Mouse (Mus musculus) kidney, embryonic 16.5 days (tissue): ENCODE measurements around the gene Sirpa. TPM values are rescaled to one million over a fixed set of nuclear protein-coding genes. Genes with fewer than 3 reads are reported as not detected.

Source experiments
- ATAC-seq: fragments of 200-750 bp; cut with Nextera tagmentation; 2 replicates; pipeline ENCODE4 v1.8.0; 2017; ENCODE audit warnings: moderate TSS enrichment; ENCODE audit not compliant: low FRiP score, low TSS enrichment
- H3K27ac ChIP-seq: fragments of 300-500 bp; sonication (generic); 2 replicates; pipeline ENCODE4 v1.5.1; 2014; ENCODE audit warnings: low read length
- H3K27me3 ChIP-seq: fragments of 300-500 bp; sonication (generic); 2 replicates; pipeline ENCODE4 v1.6.1; 2014; ENCODE audit warnings: low read length, control low read depth, mixed read lengths; ENCODE audit not compliant: insufficient read depth
- H3K36me3 ChIP-seq: fragments of 300-500 bp; sonication (generic); 2 replicates; pipeline ENCODE4 v1.6.1; 2014; ENCODE audit warnings: low read length, control low read depth, mixed read lengths; ENCODE audit not compliant: insufficient read depth
- H3K4me1 ChIP-seq: fragments of 300-500 bp; sonication (generic); 2 replicates; pipeline ENCODE4 v1.6.1; 2014; ENCODE audit warnings: low read length, control low read depth, mixed read lengths; ENCODE audit not compliant: insufficient read depth
- H3K4me2 ChIP-seq: fragments of 300-500 bp; sonication (generic); replicated peaks from 2 replicates; pipeline ENCODE4 v1.6.1; 2014; ENCODE audit warnings: low read depth, low read length
- H3K4me3 ChIP-seq: fragments of 300-500 bp; sonication (generic); 2 replicates; pipeline ENCODE4 v1.5.1; 2014; ENCODE audit warnings: mild to moderate bottlenecking, low read length
- H3K9ac ChIP-seq: fragments of 300-500 bp; sonication (generic); replicated peaks from 2 replicates; pipeline ENCODE4 v1.6.1; 2014; ENCODE audit warnings: low read length
- H3K9me3 ChIP-seq: fragments of 300-500 bp; sonication (generic); 2 replicates; pipeline ENCODE4 v1.6.1; 2016; ENCODE audit warnings: low read length, control low read depth
- WGBS: fragments of 180-500 bp; shearing (Covaris S2); extraction: QIAGEN DNeasy Blood & Tissue Kit; methylation state at CpG from one replicate; pipeline ENCODE4 v1.1.7; 2014; 5-methylcytosine and 5-hydroxymethylcytosine counted together
- polyA plus RNA-seq: library from polyadenylated mRNA; unstranded; fragments of >200 nt; fragmentation: Nextera tagmentation; extraction: Ambion mirVana; gene quantifications from 2 replicates; pipeline ENCODE4 v1.2.1, GENCODE M21; 2015

Sirpa gene
- polyA plus RNA-seq, 1 experiment from 2014 or later: 29.8 TPM

DNA sequence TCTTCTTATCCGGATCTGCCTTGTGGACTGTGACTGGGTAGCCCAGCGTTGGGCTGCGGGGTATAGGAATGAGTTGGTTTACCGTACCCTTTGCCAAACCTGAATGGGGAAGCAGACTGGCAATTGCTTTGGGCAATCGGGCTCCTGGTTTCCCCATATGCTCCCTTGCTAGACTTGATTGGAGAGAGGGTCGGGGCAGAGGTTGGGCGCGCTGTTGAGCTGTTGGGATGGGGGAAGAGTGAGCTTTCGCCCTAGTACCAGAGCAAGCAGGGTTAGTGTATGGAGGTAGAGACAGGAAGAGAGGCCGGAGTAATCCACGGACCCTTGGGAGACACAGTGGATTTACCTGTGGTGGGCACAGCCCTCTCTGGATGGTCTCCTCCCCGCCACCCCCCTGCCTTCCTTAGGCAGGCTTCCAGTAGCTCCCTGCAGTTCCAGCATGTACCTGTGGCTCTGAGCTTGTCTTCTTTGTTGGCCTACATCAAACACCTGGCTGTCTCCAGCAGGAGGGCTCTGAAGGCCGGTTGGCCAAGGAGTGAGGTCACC lies 1.3 kb downstream of the Sirpa start:
- peak overlapping the region; percentile 92 for H3K27ac ChIP-seq

DNA sequence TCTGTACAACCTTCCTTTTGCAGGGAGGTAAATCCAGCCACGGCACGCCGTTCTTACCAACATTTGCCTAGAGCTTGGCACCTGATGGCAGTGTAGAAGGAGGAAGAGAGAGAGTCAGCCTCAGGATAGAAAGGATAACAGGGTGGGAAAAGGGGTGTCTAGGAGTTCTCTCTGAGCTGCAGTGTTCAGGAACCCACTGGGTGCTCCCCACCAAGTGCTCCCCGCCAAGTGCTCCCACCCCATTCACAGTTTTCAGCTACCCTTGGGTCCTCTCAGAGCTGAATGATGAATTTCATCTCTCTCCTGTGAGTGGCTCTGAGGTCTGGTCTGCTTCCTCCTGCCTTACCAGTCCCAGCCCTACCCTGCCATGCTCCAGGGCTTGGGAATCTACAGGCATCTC lies 1.9 kb downstream of the Sirpa start:
- ATAC-seq: no peak
- Histone ChIP-seq H3K4me3 (peak overlapping the region; percentile 77), H3K9me3 (no peaks in the 10 kb centered on the region), H3K9ac (peak overlapping the region; percentile 90), H3K4me2 (peak overlapping the region; percentile 93), H3K36me3 (no peaks in the 10 kb centered on the region), H3K27ac (no peak overlapping the region), H3K27me3 (no peaks in the 10 kb centered on the region), H3K4me1 (peaks cover 41% of the 10 kb centered on the region)
- 62% methylated on average over 4 of the region's 4 CpGs for WGBS

More for the DNA sequence above, 1.3 kb downstream of the Sirpa start:
- 9% methylated on average over 13 of the region's 13 CpGs for WGBS
- Histone ChIP-seq H3K27me3 (no peaks in the 10 kb centered on the region), H3K9ac (peak overlapping the region; percentile 90), H3K9me3 (no peaks in the 10 kb centered on the region), H3K4me3 (peak overlapping the region; percentile 77), H3K4me2 (peak overlapping the region; percentile 93), H3K36me3 (no peaks in the 10 kb centered on the region), H3K4me1 (peaks cover 41% of the 10 kb centered on the region)
- ATAC-seq: peak; percentile 9; the same call in 1 of the 2 replicates

DNA sequence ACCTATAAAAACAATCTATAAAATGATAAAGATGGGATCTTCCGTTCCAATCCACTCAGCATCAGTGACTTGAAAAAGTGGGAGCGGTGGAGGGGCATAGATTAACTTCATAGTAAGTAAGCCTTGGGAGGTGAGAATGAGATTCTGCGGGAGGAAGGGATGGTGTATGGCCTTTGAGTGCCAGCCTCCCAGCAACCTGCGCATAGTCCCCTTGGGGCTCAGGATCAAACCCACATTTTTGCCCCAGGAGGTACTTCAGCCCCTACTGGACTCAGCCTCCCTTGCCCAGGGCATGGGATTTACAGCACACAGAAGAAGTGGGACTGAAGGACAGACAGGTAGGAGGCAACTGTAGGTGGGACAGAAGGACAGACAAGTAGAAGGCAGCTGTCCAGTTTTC lies 2.6 kb downstream of the Sirpa start:
- no peaks in the 10 kb centered on the region for H3K36me3 ChIP-seq
- H3K27me3 ChIP-seq: no peaks in the 10 kb centered on the region
- no peak for ATAC-seq
- WGBS: 73% methylated on average over 4 of the region's 4 CpGs
- H3K4me1 ChIP-seq: peaks cover 40% of the 10 kb centered on the region
- H3K27ac ChIP-seq: no peak overlapping the region
- no peaks in the 10 kb centered on the region for H3K9me3 ChIP-seq
- 0 out of 2 replicates have a peak overlapping the region, but pooled peaks have one; percentile 0 for H3K4me2 ChIP-seq
- no peak overlapping the region for H3K4me3 ChIP-seq
- no peak overlapping the region for H3K9ac ChIP-seq

- Histone ChIP-seq H3K9ac (no peak overlapping the region), H3K27me3 (no peaks in the 10 kb centered on the region), H3K4me3 (no peak overlapping the region), H3K27ac (no peak overlapping the region), H3K36me3 (no peaks in the 10 kb centered on the region), H3K4me1 (peaks cover 37% of the 10 kb centered on the region), H3K9me3 (no peaks in the 10 kb centered on the region), H3K4me2 (no peak overlapping the region)
- ATAC-seq: no peak
- WGBS: 38% methylated on average over 7 of the region's 7 CpGs
These were observed 3.1 kb downstream of the Sirpa start for GRCm38 (mm10) chr2:129595661-129596209.

DNA sequence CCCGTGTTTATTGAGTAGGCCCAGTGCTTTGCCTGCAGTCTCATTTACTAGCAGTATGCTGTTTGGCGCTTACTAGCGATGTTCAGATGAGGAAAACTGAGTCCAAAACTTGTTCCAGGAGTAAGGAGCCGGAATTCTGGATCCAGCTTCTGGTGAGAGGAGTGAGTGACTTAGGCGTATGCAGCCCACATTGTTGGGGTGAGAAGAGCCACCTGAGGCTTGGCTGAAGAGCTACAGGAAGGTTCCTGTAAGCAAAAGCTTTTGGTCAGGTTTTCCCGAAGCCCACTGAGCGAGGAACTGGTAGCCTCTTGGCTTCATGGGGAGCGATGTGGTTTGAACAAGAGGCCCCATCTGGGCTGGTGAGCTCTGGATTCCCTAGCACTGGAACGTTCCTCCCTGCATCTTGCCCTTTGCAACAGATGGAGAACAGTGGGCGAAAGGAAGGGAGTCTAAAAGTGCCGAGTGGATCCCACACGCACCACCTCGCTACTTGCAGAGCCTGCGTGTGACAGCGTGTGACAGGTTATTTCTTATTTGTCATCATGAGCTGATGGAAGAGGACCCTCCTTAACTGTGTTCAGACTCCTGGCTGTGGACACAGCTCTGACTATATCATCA lies 4.0 kb downstream of the Sirpa start:
- no peak overlapping the region for H3K4me2 ChIP-seq
- 90% methylated on average over 15 of the region's 15 CpGs for WGBS
- H3K4me1 ChIP-seq: peaks cover 32% of the 10 kb centered on the region
- H3K4me3 ChIP-seq: no peak overlapping the region
- H3K9me3 ChIP-seq: no peaks in the 10 kb centered on the region
- no peaks in the 10 kb centered on the region for H3K36me3 ChIP-seq
- no peak overlapping the region for H3K27ac ChIP-seq
- ATAC-seq: no peak
- H3K27me3 ChIP-seq: no peaks in the 10 kb centered on the region
- H3K9ac ChIP-seq: no peak overlapping the region

DNA sequence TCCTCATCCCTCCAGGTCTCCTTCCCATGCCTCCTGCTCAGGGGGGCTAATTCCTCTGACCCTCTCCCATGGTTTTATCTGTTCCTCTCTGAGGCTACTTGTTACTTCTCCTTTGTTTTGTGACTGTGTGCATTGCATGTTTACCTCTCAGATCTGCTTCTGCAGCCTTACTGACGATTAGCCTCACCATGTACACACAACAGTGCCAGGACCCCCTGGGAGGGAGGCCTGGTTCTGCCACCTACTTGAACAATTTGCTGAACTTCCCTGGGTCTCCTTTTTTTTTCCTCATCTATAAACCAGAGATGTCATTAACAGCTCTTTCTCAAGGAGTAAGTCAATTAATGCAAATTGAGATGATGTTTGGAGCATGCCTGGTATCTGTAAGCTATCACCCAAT lies 4.9 kb downstream of the Sirpa start:
- H3K27me3 ChIP-seq: no peaks in the 10 kb centered on the region
- WGBS: 80% methylated on average over 1 of the region's 1 CpGs
- no peak overlapping the region for H3K9ac ChIP-seq
- H3K36me3 ChIP-seq: no peaks in the 10 kb centered on the region
- no peaks in the 10 kb centered on the region for H3K9me3 ChIP-seq
- no peak for ATAC-seq
- no peak overlapping the region for H3K27ac ChIP-seq
- peaks cover 24% of the 10 kb centered on the region for H3K4me1 ChIP-seq
- no peak overlapping the region for H3K4me2 ChIP-seq
- H3K4me3 ChIP-seq: no peak overlapping the region

- no peak overlapping the region for H3K27ac ChIP-seq
- no peak overlapping the region for H3K4me2 ChIP-seq
- H3K4me1 ChIP-seq: peaks cover 24% of the 10 kb centered on the region
- H3K4me3 ChIP-seq: no peak overlapping the region
- H3K36me3 ChIP-seq: no peaks in the 10 kb centered on the region
- H3K27me3 ChIP-seq: no peaks in the 10 kb centered on the region
- no peak overlapping the region for H3K9ac ChIP-seq
- WGBS: 67% methylated on average over 9 of the region's 9 CpGs
- no peak for ATAC-seq
- H3K9me3 ChIP-seq: no peaks in the 10 kb centered on the region
These were observed 5.5 kb downstream of the Sirpa start for GRCm38 (mm10) chr2:129598094-129598493.

DNA sequence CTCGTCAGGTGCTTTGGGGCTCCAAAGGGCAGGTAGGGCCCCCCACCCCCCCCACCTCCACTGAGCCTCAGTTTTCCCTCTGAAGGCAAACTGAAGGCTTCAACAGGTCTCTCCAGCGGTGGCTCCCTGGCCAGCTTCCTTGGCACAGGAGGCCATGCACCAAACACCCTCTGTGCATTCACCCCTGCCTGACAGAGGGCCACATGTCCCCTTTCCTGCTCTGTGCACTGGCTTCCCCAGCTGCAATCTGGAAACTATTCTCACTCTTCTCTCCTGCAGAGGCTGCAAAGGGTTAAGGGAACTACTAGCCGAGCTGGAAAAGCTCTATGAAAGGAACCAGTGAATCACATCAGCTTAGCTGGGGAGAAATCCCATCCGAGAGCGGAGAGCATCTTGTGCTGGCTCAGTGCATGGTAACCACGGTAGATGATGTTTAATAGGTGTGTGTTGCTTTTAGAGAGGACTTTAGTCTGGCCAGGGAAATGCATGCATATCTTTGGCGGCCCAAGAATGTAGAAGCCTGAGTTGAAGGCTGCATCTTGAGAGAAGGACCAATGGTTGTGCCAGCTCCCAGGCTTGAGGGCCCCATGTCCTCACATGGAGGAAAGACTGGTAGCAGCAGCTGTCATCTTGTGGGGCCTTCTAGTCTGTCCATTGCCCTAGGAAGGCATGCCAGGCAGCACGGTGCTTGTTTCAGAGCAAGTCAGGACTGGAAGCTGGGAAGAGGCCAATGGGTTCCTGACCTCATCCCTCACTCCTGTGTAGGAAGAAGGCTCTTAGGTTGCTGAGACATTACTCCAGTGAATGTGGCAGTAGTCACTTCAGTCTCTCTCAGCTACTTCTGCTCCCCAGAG lies 6.8 kb downstream of the Sirpa start:
- 62% methylated on average over 8 of the region's 8 CpGs for WGBS
- no peaks in the 10 kb centered on the region for H3K27me3 ChIP-seq
- no peak for ATAC-seq

DNA sequence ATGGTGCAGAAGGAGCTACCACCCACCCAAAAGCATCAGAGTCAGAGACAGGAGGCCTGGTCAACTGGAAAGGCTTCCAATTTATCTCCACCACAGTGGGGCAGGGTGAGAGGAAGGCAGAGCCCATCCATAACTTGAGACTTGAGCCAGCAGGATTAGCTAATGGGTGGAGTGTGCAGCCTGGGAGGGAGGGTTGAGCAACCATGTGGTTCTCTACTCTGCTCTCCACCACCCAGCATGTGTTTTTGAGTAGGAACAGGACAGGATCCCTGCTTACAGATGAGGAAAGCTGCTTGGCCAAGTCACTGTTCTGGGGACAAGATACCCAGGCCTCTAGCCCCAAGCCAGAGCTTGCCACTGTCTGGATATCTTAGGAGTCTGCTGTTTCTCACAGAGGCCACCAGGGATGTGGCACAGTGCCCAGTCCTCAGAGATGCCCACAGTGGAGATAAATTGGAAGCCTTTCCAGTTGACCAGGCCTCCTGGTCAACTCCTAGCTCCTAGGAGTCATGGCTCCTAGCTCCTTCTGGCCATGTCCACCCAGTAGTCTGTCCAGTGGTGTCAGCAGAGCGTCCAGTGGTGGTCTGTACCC lies 8.5 kb downstream of the Sirpa start:
- Histone ChIP-seq H3K27ac (no peak overlapping the region), H3K4me1 (peaks cover 9% of the 10 kb centered on the region; the same call in 1 of the 2 replicates), H3K9ac (no peak overlapping the region), H3K27me3 (no peaks in the 10 kb centered on the region), H3K4me2 (no peak overlapping the region), H3K4me3 (no peak overlapping the region), H3K36me3 (no peaks in the 10 kb centered on the region), H3K9me3 (no peaks in the 10 kb centered on the region)
- WGBS: 93% methylated on average over 1 of the region's 1 CpGs
- ATAC-seq: no peak

More for the DNA sequence above, 6.8 kb downstream of the Sirpa start:
- H3K9ac ChIP-seq: no peak overlapping the region
- peaks cover 26% of the 10 kb centered on the region for H3K4me1 ChIP-seq
- H3K27ac ChIP-seq: no peak overlapping the region
- no peak overlapping the region for H3K4me2 ChIP-seq
- no peak overlapping the region for H3K4me3 ChIP-seq
- no peaks in the 10 kb centered on the region for H3K36me3 ChIP-seq
- no peaks in the 10 kb centered on the region for H3K9me3 ChIP-seq
